Mouse (Mus musculus): ENCODE results near the gene Scgb1c1. TPM values are rescaled to one million over a fixed set of nuclear protein-coding genes. Genes with fewer than 3 reads are reported as not detected.
A peak's percentile ranks its signal among the peaks of the same experiment; 100 is the strongest.

The Scgb1c1 gene
- polyA plus RNA-seq (2016; fragmentation: Nextera tagmentation; extraction: Ambion mirVana): not detected in 2 replicates

DNA sequence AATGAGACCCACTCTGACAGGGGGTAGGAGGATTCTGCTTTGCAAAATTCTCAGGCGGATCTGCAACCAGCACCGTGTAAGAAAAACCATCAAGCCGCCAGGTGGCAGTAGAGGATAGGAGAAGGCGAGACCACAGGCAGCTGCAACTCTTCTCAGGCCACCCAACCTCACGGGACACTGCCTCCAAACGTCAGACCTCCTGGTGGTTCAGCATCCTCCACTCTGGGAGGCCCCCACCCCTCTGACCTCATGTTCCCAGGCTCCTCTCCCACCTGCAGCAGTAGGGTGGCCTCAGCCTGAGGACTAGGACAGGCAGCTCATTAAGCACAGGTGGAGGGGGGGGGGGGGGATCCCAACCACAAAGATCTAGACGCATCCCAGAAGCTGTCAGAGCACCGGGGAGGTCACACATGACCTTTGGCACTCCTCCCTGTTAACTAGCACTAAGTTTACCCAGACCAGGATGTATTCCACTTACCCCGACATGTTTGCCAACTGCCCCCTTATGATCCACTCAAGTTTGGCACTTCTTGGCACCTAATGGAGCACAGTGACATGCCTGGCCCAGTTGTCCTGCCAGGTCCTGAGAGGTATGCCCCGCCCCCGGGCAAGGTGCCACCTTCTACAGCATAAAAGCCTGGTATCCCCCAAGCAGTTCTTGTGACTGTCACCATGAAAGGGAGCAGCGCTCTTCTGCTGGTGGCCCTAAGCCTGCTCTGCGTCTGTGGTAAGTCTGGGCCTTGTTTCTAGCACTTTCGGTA, at the start of gene Scgb1c1:
Scgb1c1 (plus strand) TSS at position 643 of the 761 bp plus-strand sequence.
- Histone ChIP-seq H3K4me2 (no peak within 1 kb of the TSS), H3K4me1 (replicated peaks) (peaks cover 3% of the 10 kb centered on the region; the same call in 1 of the 2 replicates), H3K9ac (replicated peaks) (no peak within 1 kb of the TSS), H3K36me3 (no peaks in the 10 kb centered on the region), H3K4me3 (replicated peaks) (no peak within 1 kb of the TSS), H3K27ac (no peak within 1 kb of the TSS), H3K9me3 (no peaks in the 10 kb centered on the region), H3K27me3 (peaks cover 53% of the 10 kb centered on the region)
- 32% methylated on average over 14 of the region's 14 CpGs for WGBS
- peak; percentile 54; the same call in 1 of the 2 replicates for ATAC-seq (ENCODE audit: insufficient number of reproducible peaks, insufficient read depth, low FRiP score, low TSS enrichment, low read depth)

DNA sequence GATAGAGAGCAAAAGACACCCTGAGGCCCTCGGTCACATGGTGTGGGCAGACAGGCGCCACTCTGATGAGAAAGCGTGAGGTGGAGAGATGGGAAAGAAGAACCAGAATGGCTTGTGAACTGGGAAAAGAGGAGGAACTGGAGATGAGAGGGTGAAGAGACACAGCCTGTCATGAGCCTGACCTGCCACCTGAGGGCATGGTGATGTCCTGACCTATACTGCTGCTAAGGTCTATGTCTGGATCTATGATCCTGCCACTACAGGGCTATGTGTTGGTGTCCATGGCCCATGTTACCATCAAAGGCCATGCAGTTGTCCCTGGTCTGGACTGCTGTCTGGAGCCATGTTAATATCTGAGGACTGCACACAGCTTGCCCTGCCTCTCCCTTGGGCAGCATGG, 47.7 kb upstream of the Scgb1c1 start:
- H3K27ac ChIP-seq: no peak overlapping the region
- no peak for ATAC-seq (ENCODE audit: insufficient number of reproducible peaks, insufficient read depth, low FRiP score, low TSS enrichment, low read depth)
- H3K4me3 ChIP-seq (replicated peaks): no peak overlapping the region
- 85% methylated on average over 3 of the region's 3 CpGs for WGBS
- no peaks in the 10 kb centered on the region for H3K4me1 ChIP-seq (replicated peaks)
- H3K9me3 ChIP-seq: no peaks in the 10 kb centered on the region
- no peaks in the 10 kb centered on the region for H3K36me3 ChIP-seq
- no peaks in the 10 kb centered on the region for H3K27me3 ChIP-seq
- H3K9ac ChIP-seq (replicated peaks): no peak overlapping the region
- no peak overlapping the region for H3K4me2 ChIP-seq

DNA sequence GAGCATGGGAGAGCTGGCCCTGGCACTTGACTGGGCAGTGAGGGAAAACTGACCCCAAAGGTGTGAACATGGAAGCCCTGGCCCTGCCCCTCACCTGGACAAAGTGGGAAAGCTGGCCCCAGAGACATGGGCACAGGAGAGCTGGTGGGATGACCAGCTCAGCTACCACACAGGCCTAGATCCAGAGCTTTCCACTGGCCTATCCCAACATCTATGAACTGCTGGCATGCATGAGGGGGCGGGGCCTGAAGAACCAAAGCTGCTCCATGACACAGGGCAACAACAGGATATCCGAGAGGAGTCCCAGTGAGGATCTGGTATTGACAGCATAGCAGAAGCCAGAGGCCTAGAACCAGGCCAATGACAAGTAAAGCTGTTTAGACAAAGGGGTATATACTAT, 47.1 kb upstream of the Scgb1c1 start:
- H3K9me3 ChIP-seq: no peaks in the 10 kb centered on the region
- no peaks in the 10 kb centered on the region for H3K4me1 ChIP-seq (replicated peaks)
- H3K27me3 ChIP-seq: no peaks in the 10 kb centered on the region
- H3K27ac ChIP-seq: no peak overlapping the region
- H3K4me2 ChIP-seq: no peak overlapping the region
- no peak overlapping the region for H3K9ac ChIP-seq (replicated peaks)
- 63% methylated on average over 2 of the region's 2 CpGs for WGBS
- no peak for ATAC-seq (ENCODE audit: insufficient number of reproducible peaks, insufficient read depth, low FRiP score, low TSS enrichment, low read depth)
- H3K4me3 ChIP-seq (replicated peaks): no peak overlapping the region
- no peaks in the 10 kb centered on the region for H3K36me3 ChIP-seq

DNA sequence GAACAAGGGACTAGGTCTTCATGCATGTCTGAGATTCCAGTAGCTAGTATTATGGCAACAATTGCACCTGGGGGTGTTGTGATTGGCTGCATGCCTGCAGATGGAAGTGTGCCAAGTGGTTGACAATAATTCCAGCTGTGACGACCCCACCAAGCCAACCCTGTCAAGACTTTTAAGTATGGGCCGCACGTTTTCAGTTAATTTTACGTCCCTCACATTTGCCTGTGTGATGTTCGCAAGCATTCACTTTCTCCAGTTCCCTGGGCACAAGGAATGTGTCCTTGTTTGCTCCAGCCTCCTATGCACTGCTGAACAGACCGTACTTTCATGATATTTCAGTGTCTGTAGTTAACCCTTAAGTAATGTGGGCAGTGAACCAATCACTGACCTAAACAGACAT, 42.7 kb upstream of the Scgb1c1 start:
- Histone ChIP-seq H3K9me3 (no peaks in the 10 kb centered on the region), H3K36me3 (no peaks in the 10 kb centered on the region), H3K27ac (no peak overlapping the region), H3K4me2 (no peak overlapping the region), H3K4me1 (replicated peaks) (no peaks in the 10 kb centered on the region), H3K9ac (replicated peaks) (no peak overlapping the region), H3K4me3 (replicated peaks) (no peak overlapping the region), H3K27me3 (no peaks in the 10 kb centered on the region)
- no peak for ATAC-seq (ENCODE audit: insufficient number of reproducible peaks, insufficient read depth, low FRiP score, low TSS enrichment, low read depth)
- 65% methylated on average over 6 of the region's 6 CpGs for WGBS

DNA sequence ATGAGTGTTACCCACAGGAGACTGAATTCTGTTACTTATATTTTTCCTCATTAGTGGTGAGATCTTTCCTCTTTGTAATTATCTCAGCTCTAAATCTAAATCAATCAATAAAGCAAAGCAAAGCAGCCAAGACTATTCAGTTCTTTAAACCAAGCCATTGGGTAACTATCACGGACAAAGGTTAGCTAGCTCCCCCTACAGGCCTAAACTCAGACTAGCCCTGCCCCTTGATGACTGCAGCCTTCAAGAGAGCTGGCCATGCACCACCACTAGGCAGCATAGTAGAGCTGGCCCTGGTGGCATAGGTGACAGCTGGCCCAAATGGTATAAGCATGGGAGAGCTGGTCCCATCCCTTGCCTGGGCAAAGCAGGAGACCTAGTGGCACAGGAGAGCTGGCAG, 39.6 kb upstream of the Scgb1c1 start:
- H3K27ac ChIP-seq: no peak overlapping the region
- no peak for ATAC-seq (ENCODE audit: insufficient number of reproducible peaks, insufficient read depth, low FRiP score, low TSS enrichment, low read depth)
- no peak overlapping the region for H3K4me3 ChIP-seq (replicated peaks)
- H3K4me1 ChIP-seq (replicated peaks): no peaks in the 10 kb centered on the region
- H3K36me3 ChIP-seq: peaks cover 6% of the 10 kb centered on the region
- H3K27me3 ChIP-seq: no peaks in the 10 kb centered on the region
- no peaks in the 10 kb centered on the region for H3K9me3 ChIP-seq
- 17% methylated on average over 1 of the region's 1 CpGs for WGBS
- H3K4me2 ChIP-seq: no peak overlapping the region
- no peak overlapping the region for H3K9ac ChIP-seq (replicated peaks)

DNA sequence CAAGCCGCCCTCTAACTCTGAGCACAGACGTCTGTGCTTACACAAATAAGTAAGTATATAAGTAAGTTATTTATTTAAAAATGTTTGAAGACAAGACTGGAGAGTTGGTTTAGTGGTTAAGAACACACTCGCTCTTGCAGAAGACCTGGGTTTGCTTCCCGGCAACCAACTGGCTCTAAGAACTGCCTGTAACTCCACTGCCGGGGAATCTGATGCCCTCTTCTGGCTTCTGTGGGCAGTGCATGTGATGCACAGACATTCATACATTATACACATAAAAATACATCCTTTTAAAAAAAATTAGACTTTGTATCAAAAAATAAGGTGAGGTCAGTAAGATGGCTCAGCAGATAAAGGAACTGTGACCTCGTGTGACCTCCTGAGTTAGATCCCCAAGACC, 34.9 kb upstream of the Scgb1c1 start:
- Histone ChIP-seq H3K4me2 (no peak overlapping the region), H3K27me3 (no peaks in the 10 kb centered on the region), H3K36me3 (peaks cover 29% of the 10 kb centered on the region), H3K27ac (no peak overlapping the region), H3K4me1 (replicated peaks) (no peaks in the 10 kb centered on the region), H3K9ac (replicated peaks) (no peak overlapping the region), H3K9me3 (no peaks in the 10 kb centered on the region), H3K4me3 (replicated peaks) (no peak overlapping the region)
- WGBS: 89% methylated on average over 6 of the region's 6 CpGs
- no peak for ATAC-seq (ENCODE audit: insufficient number of reproducible peaks, insufficient read depth, low FRiP score, low TSS enrichment, low read depth)

DNA sequence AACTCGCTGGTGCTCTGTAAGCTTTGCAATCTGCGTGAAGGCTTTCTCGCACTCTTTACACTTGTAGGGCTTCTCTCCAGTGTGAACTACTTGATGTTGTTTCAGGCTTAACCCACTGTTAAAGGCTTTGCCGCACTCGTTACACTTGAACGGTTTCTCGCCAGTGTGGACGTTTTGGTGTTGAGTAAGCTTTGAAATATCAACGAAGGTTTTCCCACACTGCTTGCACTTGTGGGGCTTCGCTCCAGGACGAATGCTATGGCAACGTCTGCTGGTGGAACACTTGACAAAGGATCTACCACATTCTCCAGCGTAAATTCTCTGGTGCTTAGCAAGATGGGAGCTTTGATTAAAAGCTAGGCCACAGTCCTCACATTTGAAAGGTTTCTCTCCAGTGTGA, 33.6 kb upstream of the Scgb1c1 start:
- 91% methylated on average over 13 of the region's 13 CpGs for WGBS
- H3K4me2 ChIP-seq: no peak overlapping the region
- H3K4me1 ChIP-seq (replicated peaks): no peaks in the 10 kb centered on the region
- H3K36me3 ChIP-seq: peaks cover 29% of the 10 kb centered on the region
- ATAC-seq (ENCODE audit: insufficient number of reproducible peaks, insufficient read depth, low FRiP score, low TSS enrichment, low read depth): no peak
- H3K9me3 ChIP-seq: no peaks in the 10 kb centered on the region
- no peak overlapping the region for H3K27ac ChIP-seq
- no peak overlapping the region for H3K4me3 ChIP-seq (replicated peaks)
- H3K9ac ChIP-seq (replicated peaks): no peak overlapping the region
- no peaks in the 10 kb centered on the region for H3K27me3 ChIP-seq

GRCm38 (mm10) chr7:140812850-140813249, 32.5 kb upstream of the Scgb1c1 start:
- Histone ChIP-seq H3K9me3 (no peaks in the 10 kb centered on the region), H3K4me2 (no peak overlapping the region), H3K36me3 (peaks cover 29% of the 10 kb centered on the region), H3K9ac (replicated peaks) (no peak overlapping the region), H3K4me1 (replicated peaks) (no peaks in the 10 kb centered on the region), H3K4me3 (replicated peaks) (no peak overlapping the region), H3K27ac (no peak overlapping the region), H3K27me3 (no peaks in the 10 kb centered on the region)
- ATAC-seq (ENCODE audit: insufficient number of reproducible peaks, insufficient read depth, low FRiP score, low TSS enrichment, low read depth): no peak
- 91% methylated on average over 12 of the region's 12 CpGs for WGBS

DNA sequence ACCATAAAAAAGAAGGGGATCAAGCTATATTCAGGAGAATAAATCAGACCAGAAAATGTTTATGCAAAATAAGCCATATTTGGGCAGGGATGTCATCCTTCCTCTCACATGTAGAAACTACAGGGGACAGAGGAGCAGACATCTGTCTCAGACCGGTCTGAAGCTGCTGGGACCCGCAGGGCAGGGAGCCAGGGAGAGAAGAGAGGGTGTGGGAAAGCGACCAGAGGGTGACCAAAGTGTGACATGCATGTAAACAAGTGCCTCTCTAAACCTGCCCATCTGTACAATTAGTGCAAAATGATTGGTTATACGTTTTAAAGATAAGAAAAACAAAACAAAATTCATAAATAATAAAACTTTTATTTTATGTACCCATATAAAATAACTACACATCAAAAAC, 25.2 kb upstream of the Scgb1c1 start:
- Histone ChIP-seq H3K9me3 (no peaks in the 10 kb centered on the region), H3K4me2 (no peak overlapping the region), H3K9ac (replicated peaks) (no peak overlapping the region), H3K4me1 (replicated peaks) (no peaks in the 10 kb centered on the region; the same call in 1 of the 2 replicates), H3K4me3 (replicated peaks) (no peak overlapping the region), H3K36me3 (no peaks in the 10 kb centered on the region), H3K27me3 (peaks cover 3% of the 10 kb centered on the region; the same call in 1 of the 2 replicates), H3K27ac (no peak overlapping the region)
- WGBS: 81% methylated on average over 4 of the region's 4 CpGs
- no peak for ATAC-seq (ENCODE audit: insufficient number of reproducible peaks, insufficient read depth, low FRiP score, low TSS enrichment, low read depth)

DNA sequence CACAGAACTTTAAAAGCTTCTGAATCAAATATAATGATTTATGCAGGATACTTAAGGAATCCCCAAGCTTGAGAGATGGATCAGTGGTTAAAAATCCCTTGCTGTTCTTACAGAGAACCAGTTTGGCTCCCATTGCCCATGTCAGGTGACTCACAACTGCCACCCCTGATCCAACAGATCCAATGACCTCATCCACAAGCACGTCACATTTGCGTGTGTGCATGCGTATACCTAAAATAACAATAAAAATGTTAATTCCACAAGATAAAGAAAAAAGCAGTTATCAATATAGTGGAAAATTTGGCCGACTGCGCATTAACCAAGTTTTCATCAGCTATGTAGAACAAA, 24.1 kb upstream of the Scgb1c1 start:
- 45% methylated on average over 5 of the region's 5 CpGs for WGBS
- no peak for ATAC-seq (ENCODE audit: insufficient number of reproducible peaks, insufficient read depth, low FRiP score, low TSS enrichment, low read depth)
- Histone ChIP-seq H3K27ac (no peak overlapping the region), H3K36me3 (no peaks in the 10 kb centered on the region), H3K4me3 (replicated peaks) (peak overlapping the region; percentile 56), H3K27me3 (peaks cover 3% of the 10 kb centered on the region; the same call in 1 of the 2 replicates), H3K9ac (replicated peaks) (peak overlapping the region; percentile 44; the same call in 1 of the 2 replicates), H3K4me2 (peak overlapping the region; percentile 70), H3K4me1 (replicated peaks) (no peaks in the 10 kb centered on the region; the same call in 1 of the 2 replicates), H3K9me3 (no peaks in the 10 kb centered on the region)

DNA sequence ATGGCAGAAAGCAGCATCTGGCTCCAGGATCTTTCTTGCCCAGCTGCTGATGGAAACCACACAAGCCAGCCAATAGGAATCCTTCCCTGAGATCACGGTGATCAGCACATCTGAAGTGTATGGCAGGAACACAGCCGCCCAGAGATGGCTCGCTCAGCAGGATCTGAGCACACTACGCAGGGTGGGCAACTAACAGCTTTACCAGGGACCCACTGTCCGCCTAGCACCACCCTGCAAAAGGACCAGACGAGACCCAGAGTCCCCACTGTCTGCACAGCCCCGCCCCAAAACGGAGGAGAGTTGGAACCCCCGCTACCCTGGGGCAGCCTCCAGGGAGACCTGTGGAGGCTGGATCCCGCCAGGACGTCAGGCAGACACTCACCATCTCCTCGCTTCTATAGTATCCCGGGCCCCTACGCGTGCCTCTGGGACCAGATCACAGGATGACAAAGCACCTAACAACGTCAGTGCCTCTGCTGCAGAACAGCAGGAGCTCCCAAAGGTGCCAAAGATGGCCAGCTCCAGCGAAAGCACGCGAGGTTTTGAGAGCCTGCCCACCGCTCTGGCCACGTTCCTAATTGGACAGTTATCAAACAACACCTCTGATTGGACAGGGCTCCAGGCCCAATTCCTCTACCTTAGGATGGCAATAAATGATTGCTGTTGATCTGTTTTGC, 23.6 kb upstream of the Scgb1c1 start, which contains the start of gene Zfp941:
Zfp941 (minus strand) TSS at position 526 of the 677 bp plus-strand sequence.
- H3K4me2 ChIP-seq: peak within 1 kb of the TSS; percentile 70
- peak within 1 kb of the TSS; percentile 44 for H3K9ac ChIP-seq (replicated peaks)
- H3K9me3 ChIP-seq: no peaks in the 10 kb centered on the region
- H3K27ac ChIP-seq: no peak within 1 kb of the TSS
- peak; percentile 71 for ATAC-seq (ENCODE audit: insufficient number of reproducible peaks, insufficient read depth, low FRiP score, low TSS enrichment, low read depth)
- H3K4me3 ChIP-seq (replicated peaks): peak within 1 kb of the TSS; percentile 56
- H3K36me3 ChIP-seq: no peaks in the 10 kb centered on the region
- peaks cover 3% of the 10 kb centered on the region; the same call in 1 of the 2 replicates for H3K27me3 ChIP-seq
- H3K4me1 ChIP-seq (replicated peaks): no peaks in the 10 kb centered on the region; the same call in 1 of the 2 replicates
- 1% methylated on average over 21 of the region's 21 CpGs for WGBS

Measured in limb, embryonic 12.5 days (tissue).